17 mouse cellular contexts compared by ENCODE assay signal in genomic region chr13:77213196-77213595, GRCm38 (mm10).
"Had no signal": no experiment of that assay in that cellular context is flagged by ENCODE, and none has a peak within 500 bp of the region (broad histone marks: within the 10 kb centered on the region; RNA-seq: fewer than 3 reads in every experiment).

No protein-coding gene starts in this region.

- H3K4me2 ChIP-seq: lung, embryonic 15.5 days; midbrain, embryonic 11.5 days; midbrain, embryonic 13.5 days; midbrain, embryonic 15.5 days; neural tube, embryonic 12.5 days; stomach, embryonic 15.5 days had no signal

- H3K4me3 ChIP-seq: lung, embryonic 15.5 days; megakaryocyte, embryonic 14.5 days; midbrain, embryonic 13.5 days; midbrain, embryonic 15.5 days; neural tube, embryonic 12.5 days; stomach, embryonic 15.5 days had no signal

- H3K27me3 ChIP-seq: lung, embryonic 15.5 days; megakaryocyte, embryonic 14.5 days; midbrain, embryonic 13.5 days; midbrain, embryonic 15.5 days; neural tube, embryonic 12.5 days; stomach, embryonic 15.5 days had no signal

- ATAC-seq: lung, postnatal 0 days; midbrain, embryonic 13.5 days; midbrain, embryonic 15.5 days had no signal

- DNase-seq: lung, adult 2 months; lung, postnatal 14 days; lung, postnatal 36 days; right cerebral cortex, postnatal 14 days; thymus, adult 2 months; thymus, postnatal 25 days; thymus, postnatal 4 days had no signal

- H3K36me3 ChIP-seq: lung, embryonic 15.5 days; midbrain, embryonic 13.5 days; midbrain, embryonic 15.5 days; neural tube, embryonic 12.5 days; stomach, embryonic 15.5 days had no signal

- H3K4me1 ChIP-seq: lung, embryonic 15.5 days; neural tube, embryonic 12.5 days; stomach, embryonic 15.5 days had no signal

- H3K9me3 ChIP-seq: lung, embryonic 15.5 days; megakaryocyte, embryonic 14.5 days; midbrain, embryonic 13.5 days; midbrain, embryonic 15.5 days; neural tube, embryonic 12.5 days; stomach, embryonic 15.5 days had no signal

- H3K27ac ChIP-seq: lung, embryonic 15.5 days; macrophage; midbrain, embryonic 13.5 days; midbrain, embryonic 15.5 days; neural tube, embryonic 12.5 days; stomach, embryonic 15.5 days; stomach, postnatal 0 days had no signal

- H3K9ac ChIP-seq: lung, embryonic 15.5 days; midbrain, embryonic 13.5 days; midbrain, embryonic 15.5 days; neural tube, embryonic 12.5 days; stomach, embryonic 15.5 days had no signal
